Mouse (Mus musculus) testis, adult 2 months (tissue): ENCODE measurements at regions not wholly inside any gene's neighbourhood (a gene's known extent, or its start where the extent isn't known, plus 50 kb on each side); places are given as distances from the start of the nearest gene placed in this dataset.

Source experiments
- H3K27ac ChIP-seq: fragments of 200-500 bp; 2 replicates; pipeline ENCODE4 v1.5.1; 2012; ENCODE audit warnings: low read depth, low read length; ENCODE audit not compliant: control insufficient read depth, insufficient read depth
- H3K27me3 ChIP-seq: fragments of 200-500 bp; 2 replicates; pipeline ENCODE4 v1.6.1; 2012; ENCODE audit warnings: mild to moderate bottlenecking, low read length, moderate library complexity; ENCODE audit not compliant: control insufficient read depth, insufficient read depth
- H3K36me3 ChIP-seq: fragments of 200-500 bp; 2 replicates; pipeline ENCODE4 v1.6.1; 2012; ENCODE audit warnings: mild to moderate bottlenecking, low read length; ENCODE audit not compliant: control insufficient read depth, insufficient read depth
- H3K4me1 ChIP-seq: fragments of 200-500 bp; 2 replicates; pipeline ENCODE4 v1.6.1; 2012; ENCODE audit warnings: low read length; ENCODE audit not compliant: control insufficient read depth, insufficient read depth
- H3K4me3 ChIP-seq: fragments of 200-500 bp; 2 replicates; pipeline ENCODE4 v1.5.1; 2012; ENCODE audit warnings: low read depth, mild to moderate bottlenecking, low read length, moderate library complexity, mixed read lengths; ENCODE audit not compliant: control insufficient read depth
- CTCF ChIP-seq: fragments of 200-500 bp; IDR thresholded peaks from 2 replicates; pipeline ENCODE4 v1.5.1; 2012; ENCODE audit warnings: low read depth, mild to moderate bottlenecking, inconsistent platforms, low read length, moderate library complexity; ENCODE audit not compliant: control insufficient read depth, insufficient read depth, insufficient replicate concordance
- POLR2A ChIP-seq: fragments of 200-500 bp; IDR thresholded peaks from 2 replicates; pipeline ENCODE4 v1.6.1; 2012; ENCODE audit warnings: low read depth, mild to moderate bottlenecking, inconsistent platforms, low read length, moderate library complexity; ENCODE audit not compliant: control insufficient read depth

DNA sequence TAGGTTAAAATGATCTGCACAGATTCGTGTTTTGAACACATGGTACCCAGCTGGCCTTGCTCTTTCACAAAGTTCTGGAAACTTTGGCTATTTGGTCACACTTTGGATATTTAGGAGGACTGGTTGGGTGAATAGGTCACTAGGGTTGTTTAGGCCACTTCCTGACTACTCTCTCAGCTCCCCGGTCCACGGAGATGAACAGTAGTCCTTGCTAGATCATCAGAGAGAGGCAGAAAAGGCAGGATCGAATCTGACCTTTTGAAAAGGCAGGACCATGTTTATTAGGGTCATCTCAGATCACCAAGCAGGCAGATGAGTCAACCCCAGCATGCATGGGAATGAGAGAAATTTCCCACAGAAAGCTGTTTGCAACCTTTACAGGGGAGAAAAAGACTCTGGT lies 229.3 kb upstream of the Sall1 start:
- TF ChIP-seq CTCF (no peak), POLR2A (no peak)
- no peak overlapping the region for H3K4me3 ChIP-seq
- H3K27me3 ChIP-seq, result no peaks in the 10 kb centered on the region; the same call in 1 of the 2 replicates
- peaks cover 8% of the 10 kb centered on the region for H3K4me1 ChIP-seq
- H3K36me3 ChIP-seq, result no peaks in the 10 kb centered on the region
- H3K27ac ChIP-seq, result no peak overlapping the region

DNA sequence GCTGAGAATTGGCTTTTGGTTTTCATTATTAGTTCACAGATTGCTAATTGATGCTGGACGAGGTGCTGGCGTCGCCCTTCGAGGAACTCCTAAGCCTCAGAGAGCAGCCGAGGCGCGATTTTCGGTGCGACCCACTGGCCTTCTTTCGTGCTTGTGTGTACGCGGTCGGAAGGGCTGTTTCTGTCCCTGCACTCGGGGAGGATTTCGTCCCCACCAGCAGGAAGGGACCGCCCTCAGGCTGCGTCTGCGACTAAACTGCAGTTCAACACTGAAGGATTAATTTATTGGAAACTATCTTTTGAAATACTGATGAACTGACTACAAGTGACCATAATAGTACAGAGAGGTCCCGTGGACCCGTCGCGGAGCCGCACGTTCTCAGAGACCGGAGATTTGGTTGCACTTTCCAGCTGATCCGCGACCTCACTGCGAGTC lies 228.4 kb upstream of the Sall1 start:
- no peaks in the 10 kb centered on the region; the same call in 1 of the 2 replicates for H3K27me3 ChIP-seq
- peak overlapping the region; percentile 44 for H3K4me3 ChIP-seq
- no peak for TF ChIP-seq CTCF
- no peak for TF ChIP-seq POLR2A
- H3K27ac ChIP-seq, result no peak overlapping the region
- H3K36me3 ChIP-seq, result no peaks in the 10 kb centered on the region
- H3K4me1 ChIP-seq, result peaks cover 8% of the 10 kb centered on the region

DNA sequence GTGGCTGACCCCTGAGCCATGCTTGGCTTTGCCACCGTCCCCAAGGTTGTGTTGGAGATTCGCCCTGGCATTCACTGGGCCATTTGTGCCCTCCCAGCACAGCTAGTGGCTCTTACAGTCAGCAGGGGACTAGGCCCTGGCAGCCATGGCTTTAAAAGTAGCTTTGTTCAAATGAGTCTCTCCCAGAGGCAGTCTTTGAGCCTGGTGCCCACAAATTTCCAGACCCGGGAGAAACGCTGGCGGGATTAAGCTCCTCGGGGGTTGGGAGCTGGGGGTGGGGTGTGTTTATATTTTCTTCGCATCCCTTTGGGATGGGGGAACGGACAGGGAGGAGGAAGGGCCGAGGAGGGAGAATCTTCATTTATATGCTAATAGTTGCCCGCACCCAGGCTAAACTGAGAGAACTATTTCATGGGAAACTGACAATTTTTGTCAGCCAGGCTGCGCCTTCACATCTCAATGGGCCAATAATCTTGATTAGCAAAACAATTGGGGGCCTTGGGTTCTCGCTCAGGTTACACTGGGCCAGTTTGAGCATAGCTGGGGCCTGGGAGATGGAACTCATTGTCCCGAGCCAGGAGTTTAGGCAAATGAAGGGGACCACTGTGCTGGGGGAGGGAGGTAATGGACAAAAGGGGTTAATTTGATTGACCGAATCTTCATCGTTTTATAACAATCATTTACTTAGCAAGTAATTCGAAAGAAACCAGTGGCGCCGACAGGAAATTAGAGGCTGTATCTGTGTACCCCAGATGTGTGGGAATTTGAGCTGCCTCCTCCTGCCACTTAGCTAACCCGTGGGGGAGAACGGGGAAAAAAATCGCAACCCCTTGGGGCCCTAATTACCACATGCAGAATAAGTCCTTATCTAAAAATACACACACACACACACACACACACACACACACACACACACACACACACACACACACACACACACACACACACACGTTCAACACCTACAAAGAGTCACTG lies 227.7 kb upstream of the Sall1 start:
- H3K36me3 ChIP-seq, result no peaks in the 10 kb centered on the region
- H3K4me3 ChIP-seq, result no peak overlapping the region
- peaks cover 8% of the 10 kb centered on the region for H3K4me1 ChIP-seq
- H3K27me3 ChIP-seq, result no peaks in the 10 kb centered on the region; the same call in 1 of the 2 replicates
- no peak overlapping the region for H3K27ac ChIP-seq
- TF ChIP-seq CTCF (no peak), POLR2A (no peak)

DNA sequence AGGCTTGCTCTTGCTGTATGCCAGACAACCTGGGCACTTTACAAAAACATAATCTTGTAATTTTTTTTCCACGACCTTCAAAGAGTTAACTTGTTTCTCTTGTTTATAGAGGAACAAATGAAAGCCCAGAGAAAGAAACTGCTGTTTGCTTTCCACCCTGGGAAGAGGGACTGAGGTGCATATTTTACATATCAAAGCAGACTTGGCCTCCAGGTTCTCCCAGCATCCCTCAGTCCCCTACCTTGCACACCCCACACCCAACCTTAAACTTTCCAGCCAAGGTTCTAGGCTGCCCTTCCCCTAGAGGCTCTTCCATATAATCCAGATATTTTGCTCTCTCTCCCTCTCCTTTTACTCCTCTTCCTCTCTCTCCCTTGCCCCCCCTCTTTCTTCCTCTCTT lies 226.0 kb upstream of the Sall1 start:
- Histone ChIP-seq H3K4me3 (no peak overlapping the region), H3K27me3 (no peaks in the 10 kb centered on the region; the same call in 1 of the 2 replicates), H3K36me3 (no peaks in the 10 kb centered on the region), H3K27ac (no peak overlapping the region), H3K4me1 (peaks cover 8% of the 10 kb centered on the region)
- TF ChIP-seq POLR2A (no peak), CTCF (no peak)

DNA sequence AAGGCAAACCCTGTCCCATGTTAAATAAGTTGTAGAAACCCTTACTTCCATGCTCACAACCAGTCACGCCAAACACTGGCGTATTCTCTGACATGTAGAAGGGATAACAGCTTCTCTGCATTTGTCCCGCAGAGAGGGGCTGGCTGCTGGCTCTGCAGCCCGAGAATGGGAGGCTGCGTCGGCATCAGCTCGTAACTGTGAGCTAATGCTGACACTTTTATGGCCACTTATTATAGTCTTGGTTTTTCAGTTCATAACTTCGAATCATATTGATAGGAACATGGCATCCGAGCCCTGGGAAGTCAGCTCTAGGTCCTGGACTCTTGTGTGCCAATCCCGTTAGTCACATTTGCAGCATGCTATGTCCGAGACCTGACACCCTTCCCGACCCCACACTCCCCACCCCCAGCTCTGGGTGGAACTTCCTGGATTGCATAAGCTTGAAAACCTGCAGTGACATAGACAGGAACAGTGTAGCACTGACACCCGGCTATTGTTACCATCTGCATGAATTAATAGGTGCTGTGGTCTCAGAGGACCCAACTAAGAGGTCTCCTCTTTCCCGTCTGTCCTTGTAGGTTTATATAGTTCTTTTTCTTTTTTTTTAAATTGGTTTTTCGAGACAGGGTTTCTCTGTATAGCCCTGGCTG lies 217.3 kb upstream of the Sall1 start:
- H3K27me3 ChIP-seq, result no peaks in the 10 kb centered on the region
- H3K4me3 ChIP-seq, result no peak overlapping the region
- TF ChIP-seq POLR2A (no peak), CTCF (no peak)
- H3K36me3 ChIP-seq, result no peaks in the 10 kb centered on the region
- no peak overlapping the region for H3K27ac ChIP-seq
- no peaks in the 10 kb centered on the region for H3K4me1 ChIP-seq

DNA sequence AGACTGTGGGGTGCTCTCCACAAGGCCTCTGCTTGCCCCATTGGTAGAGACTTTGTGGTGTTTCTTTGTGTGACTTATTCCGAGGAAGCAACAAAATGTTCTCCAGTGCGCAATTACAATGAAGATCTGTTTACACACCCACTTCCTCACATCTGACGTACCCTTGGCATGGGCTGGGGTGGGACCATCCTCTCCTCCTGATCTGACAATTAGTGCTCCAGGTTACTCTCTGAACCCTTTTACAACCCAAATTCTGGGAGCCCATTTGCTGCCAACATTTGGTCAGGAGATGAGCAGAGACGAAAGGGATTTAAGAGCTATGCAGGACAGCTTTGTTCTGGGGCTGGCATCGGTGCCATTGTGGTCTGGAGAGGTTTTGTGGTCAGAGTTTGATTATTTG lies 215.9 kb upstream of the Sall1 start:
- Histone ChIP-seq H3K27me3 (no peaks in the 10 kb centered on the region), H3K4me3 (no peak overlapping the region), H3K27ac (no peak overlapping the region), H3K36me3 (no peaks in the 10 kb centered on the region), H3K4me1 (no peaks in the 10 kb centered on the region)
- TF ChIP-seq POLR2A, result no peak
- TF ChIP-seq CTCF, result no peak

DNA sequence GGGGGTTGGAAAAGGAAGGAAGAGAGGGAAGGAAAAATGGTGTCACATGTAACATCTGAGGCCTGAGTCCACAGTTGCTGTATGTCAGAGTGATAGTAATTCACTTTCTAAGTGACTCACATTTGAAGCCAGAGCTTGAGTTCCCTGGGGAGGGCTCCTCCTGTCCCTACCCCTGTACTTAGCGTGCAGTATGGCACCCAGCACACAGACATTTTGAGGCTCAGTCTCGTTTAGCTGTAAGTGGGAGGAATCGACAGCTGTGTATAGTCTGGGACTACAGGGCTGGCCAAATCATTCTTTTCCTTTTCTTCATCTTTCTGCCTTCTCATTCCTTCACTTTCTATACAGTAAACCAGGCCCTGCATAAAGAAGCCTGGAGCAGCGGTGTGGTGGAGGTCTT lies 202.4 kb upstream of the Sall1 start:
- Histone ChIP-seq H3K36me3 (no peaks in the 10 kb centered on the region), H3K27me3 (no peaks in the 10 kb centered on the region), H3K27ac (no peak overlapping the region), H3K4me3 (no peak overlapping the region), H3K4me1 (peaks cover 4% of the 10 kb centered on the region)
- TF ChIP-seq CTCF (no peak), POLR2A (no peak)
